Mouse (Mus musculus): Measurements from ENCODE around the gene Btnl10.

- TF ChIP-seq CTCF (IDR thresholded peaks at IDR 0.05; ENCODE audit: low read depth, low read length) (no peak), POLR2AphosphoS5 (IDR thresholded peaks at IDR 0.05; ENCODE audit: insufficient replicate concordance, low read depth, low read length) (peak; percentile 95)
Measured at GRCm38 (mm10) chr11:58954420-58955142, 36.9 kb downstream of the Btnl10 start, which contains the start of the genes Hist3h2a and Trim17.
